23 mouse cellular contexts compared by ENCODE assay signal in the genomic region with DNA sequence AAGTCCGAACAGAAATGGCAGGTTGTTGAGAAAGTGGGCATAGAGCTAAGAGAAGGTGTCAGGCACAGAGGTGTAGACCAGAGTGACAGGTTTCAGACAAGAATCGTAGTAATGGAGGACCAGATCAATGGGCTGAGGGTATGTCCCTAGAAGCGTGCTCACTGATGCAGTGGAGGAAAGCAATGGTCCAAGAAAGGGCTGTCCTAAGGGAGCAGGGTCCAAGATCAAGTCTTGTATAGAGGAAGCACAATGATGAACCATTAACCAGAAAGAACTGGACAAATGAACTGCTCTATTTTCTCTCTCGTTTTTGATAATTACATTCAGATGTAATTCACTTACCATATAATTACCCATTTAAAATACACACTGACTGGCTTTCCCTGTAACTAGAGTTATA.
"Had no signal": no experiment of that assay in that cellular context is flagged by ENCODE, and none has a peak within 500 bp of the region (broad histone marks: within the 10 kb centered on the region; RNA-seq: fewer than 3 reads in every experiment).

No protein-coding gene starts in this region.

- H3K4me2 ChIP-seq: forebrain, embryonic 15.5 days; heart, embryonic 11.5 days; heart, embryonic 13.5 days; heart, embryonic 15.5 days; hindbrain, embryonic 13.5 days; hindbrain, embryonic 15.5 days; limb, embryonic 13.5 days; limb, embryonic 15.5 days; liver, embryonic 12.5 days had no signal

- H3K4me1 ChIP-seq: forebrain, embryonic 15.5 days; hindbrain, embryonic 13.5 days; hindbrain, embryonic 15.5 days; limb, embryonic 13.5 days; limb, embryonic 15.5 days; liver, embryonic 12.5 days had no signal

- DNase-seq: forebrain, postnatal 0 days; gastrocnemius, postnatal 14 days; gastrocnemius, postnatal 36 days; heart, adult 11 months; heart, adult 2 months; heart, postnatal 14 days; heart, postnatal 36 days; layer of hippocampus, adult 9-11 months; layer of hippocampus, postnatal 36 days; left cerebral cortex, postnatal 4 days had no signal

- ATAC-seq: forebrain, embryonic 15.5 days; forebrain, postnatal 0 days; hindbrain, postnatal 0 days; intestine, embryonic 16.5 days; liver, embryonic 12.5 days had no signal

- H3K9me3 ChIP-seq: forebrain, embryonic 15.5 days; heart, embryonic 13.5 days; heart, embryonic 15.5 days; hindbrain, embryonic 13.5 days; hindbrain, embryonic 15.5 days; limb, embryonic 13.5 days; limb, embryonic 15.5 days had no signal

- H3K36me3 ChIP-seq: forebrain, embryonic 15.5 days; heart, embryonic 13.5 days; heart, embryonic 15.5 days; hindbrain, embryonic 13.5 days; hindbrain, embryonic 15.5 days; limb, embryonic 13.5 days; limb, embryonic 15.5 days; liver, embryonic 12.5 days had no signal

- H3K27ac ChIP-seq: forebrain, embryonic 15.5 days; heart, adult 2 months; heart, embryonic 13.5 days; heart, embryonic 15.5 days; hindbrain, embryonic 13.5 days; hindbrain, embryonic 15.5 days; hindbrain, postnatal 0 days; kidney, postnatal 0 days; limb, embryonic 13.5 days; limb, embryonic 15.5 days; liver, embryonic 12.5 days; liver, embryonic 14.5 days had no signal

- H3K4me3 ChIP-seq: forebrain, embryonic 15.5 days; heart, adult 2 months; heart, embryonic 13.5 days; heart, embryonic 15.5 days; hindbrain, embryonic 13.5 days; hindbrain, embryonic 15.5 days; limb, embryonic 13.5 days; limb, embryonic 15.5 days; liver, embryonic 12.5 days had no signal

- H3K27me3 ChIP-seq: forebrain, embryonic 15.5 days; heart, embryonic 15.5 days; hindbrain, embryonic 15.5 days; limb, embryonic 13.5 days; limb, embryonic 15.5 days; liver, embryonic 12.5 days had no signal

- H3K9ac ChIP-seq: forebrain, embryonic 15.5 days; forebrain, postnatal 0 days; heart, embryonic 13.5 days; heart, embryonic 15.5 days; hindbrain, embryonic 13.5 days; hindbrain, embryonic 15.5 days; limb, embryonic 13.5 days; limb, embryonic 15.5 days; liver, embryonic 12.5 days; liver, embryonic 14.5 days had no signal
